Mouse (Mus musculus) E14TG2a.4 (cell line): Measurements from ENCODE around the gene Rab21.

Experiments
- CTCF ChIP-seq: conservative IDR thresholded peaks from 2 replicates; pipeline ENCODE4 v1.5.1; 2014; ENCODE audit warnings: low read length
- NANOG ChIP-seq: IDR thresholded peaks from 2 replicates; pipeline ENCODE4 v1.6.1; 2014; ENCODE audit warnings: borderline replicate concordance, low read length, mixed read lengths

DNA sequence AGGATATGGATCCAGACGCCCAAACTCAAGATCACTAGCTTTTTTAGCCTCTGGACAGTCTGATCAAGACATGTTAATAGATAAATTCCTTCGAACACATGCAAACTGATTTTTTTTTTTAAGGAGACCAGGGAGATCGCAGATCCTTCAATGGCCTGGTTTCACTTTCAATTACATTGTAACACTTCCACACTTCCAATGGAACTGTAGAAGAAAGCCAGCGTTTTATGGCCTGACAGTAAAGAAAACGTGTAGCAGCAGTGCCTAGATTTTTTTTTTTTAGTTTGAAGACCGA, 1.2 kb downstream of the Rab21 start:
- no peak for TF ChIP-seq CTCF
- TF ChIP-seq NANOG: no peak
